Mouse (Mus musculus) testis, adult 2 months (tissue): ENCODE measurements at regions not wholly inside any gene's neighbourhood (a gene's known extent, or its start where the extent isn't known, plus 50 kb on each side); places are given as distances from the start of the nearest gene placed in this dataset.

Experiments
- CTCF ChIP-seq: fragments of 200-500 bp; IDR thresholded peaks from 2 replicates; pipeline ENCODE4 v1.5.1; 2012; ENCODE audit warnings: low read depth, mild to moderate bottlenecking, inconsistent platforms, low read length, moderate library complexity; ENCODE audit not compliant: control insufficient read depth, insufficient read depth, insufficient replicate concordance
- POLR2A ChIP-seq: fragments of 200-500 bp; IDR thresholded peaks from 2 replicates; pipeline ENCODE4 v1.6.1; 2012; ENCODE audit warnings: low read depth, mild to moderate bottlenecking, inconsistent platforms, low read length, moderate library complexity; ENCODE audit not compliant: control insufficient read depth

DNA sequence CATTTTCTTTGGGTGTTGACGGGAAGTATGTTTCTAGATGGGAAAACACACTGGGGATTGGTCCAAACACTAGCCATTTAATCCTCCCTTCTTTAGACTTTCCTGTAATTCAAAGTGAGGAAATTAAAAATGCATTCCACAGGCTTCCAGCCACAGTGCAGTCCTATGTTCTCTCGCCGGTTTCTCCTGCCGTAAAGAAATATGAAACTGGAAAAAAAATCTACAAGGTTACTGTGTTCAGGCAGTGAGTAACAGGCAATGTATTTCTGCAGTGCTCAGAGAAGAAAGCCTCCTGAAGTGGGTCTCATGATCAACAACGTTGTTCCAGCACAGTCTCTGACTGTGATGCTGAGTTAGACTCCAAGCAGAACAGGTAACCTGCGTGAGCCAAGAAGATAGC lies 763.0 kb upstream of the Lrrc6 start:
- TF ChIP-seq POLR2A = no peak
- TF ChIP-seq CTCF = no peak
